Mouse (Mus musculus): ENCODE measurements around the gene Cela3a.

The Cela3a gene

DNA sequence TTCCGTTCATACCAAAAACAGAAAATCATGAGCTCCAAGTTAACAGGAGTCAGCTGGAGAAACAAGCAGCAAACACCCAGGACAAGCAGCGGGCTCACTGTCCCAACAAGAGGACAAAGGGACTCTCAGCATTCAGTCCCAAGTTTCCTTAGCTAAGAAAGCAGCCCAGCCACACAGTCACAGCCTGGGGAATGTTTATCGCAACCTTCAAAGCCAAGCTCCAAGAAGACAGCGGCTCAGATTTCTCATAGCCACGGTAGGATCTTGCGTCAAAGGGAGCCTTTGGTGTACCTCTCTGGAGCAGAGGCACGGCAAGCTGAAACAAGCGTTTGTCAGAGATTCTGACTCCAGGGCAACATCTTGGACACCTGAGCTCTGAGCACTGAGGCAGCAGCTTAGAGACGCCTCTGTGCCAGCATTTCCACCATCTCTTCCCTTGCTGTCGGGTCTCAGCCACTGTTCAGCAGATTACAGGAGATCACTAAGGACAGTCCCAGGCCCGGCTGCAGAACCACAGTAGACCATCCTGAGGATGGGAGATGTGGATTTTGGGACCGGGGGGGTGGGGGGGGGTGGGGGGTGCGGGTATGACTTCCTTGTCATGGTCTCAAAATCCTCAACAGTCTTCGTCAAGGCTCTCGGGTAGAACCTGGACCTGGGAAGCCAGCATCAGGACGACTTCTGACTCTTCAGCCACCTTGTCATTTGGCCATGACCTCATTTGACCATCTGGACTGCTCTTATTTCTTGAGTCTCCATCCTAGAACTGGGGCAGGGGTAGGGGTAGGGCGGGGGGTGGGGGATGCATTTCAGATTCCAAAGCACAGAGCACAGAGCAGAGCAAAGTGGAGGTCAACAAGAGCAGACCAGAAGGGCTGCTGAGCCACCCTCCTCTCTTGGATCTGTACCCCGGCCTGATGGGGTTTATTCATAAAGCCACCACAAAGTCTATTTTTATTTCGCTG, 34.0 kb downstream of the Cela3a start:
- peak; percentile 62 to 82 for DNase-seq (ENCODE audit: inconsistent age in 2 of 2, low spot score in 1 of 2)

GRCm38 (mm10) chr4:137373711-137374110, 35.9 kb downstream of the Cela3a start:
- peak in 1 of 2 experiments; percentile 68 for DNase-seq (ENCODE audit: inconsistent age in 2 of 2, low spot score in 1 of 2)

DNA sequence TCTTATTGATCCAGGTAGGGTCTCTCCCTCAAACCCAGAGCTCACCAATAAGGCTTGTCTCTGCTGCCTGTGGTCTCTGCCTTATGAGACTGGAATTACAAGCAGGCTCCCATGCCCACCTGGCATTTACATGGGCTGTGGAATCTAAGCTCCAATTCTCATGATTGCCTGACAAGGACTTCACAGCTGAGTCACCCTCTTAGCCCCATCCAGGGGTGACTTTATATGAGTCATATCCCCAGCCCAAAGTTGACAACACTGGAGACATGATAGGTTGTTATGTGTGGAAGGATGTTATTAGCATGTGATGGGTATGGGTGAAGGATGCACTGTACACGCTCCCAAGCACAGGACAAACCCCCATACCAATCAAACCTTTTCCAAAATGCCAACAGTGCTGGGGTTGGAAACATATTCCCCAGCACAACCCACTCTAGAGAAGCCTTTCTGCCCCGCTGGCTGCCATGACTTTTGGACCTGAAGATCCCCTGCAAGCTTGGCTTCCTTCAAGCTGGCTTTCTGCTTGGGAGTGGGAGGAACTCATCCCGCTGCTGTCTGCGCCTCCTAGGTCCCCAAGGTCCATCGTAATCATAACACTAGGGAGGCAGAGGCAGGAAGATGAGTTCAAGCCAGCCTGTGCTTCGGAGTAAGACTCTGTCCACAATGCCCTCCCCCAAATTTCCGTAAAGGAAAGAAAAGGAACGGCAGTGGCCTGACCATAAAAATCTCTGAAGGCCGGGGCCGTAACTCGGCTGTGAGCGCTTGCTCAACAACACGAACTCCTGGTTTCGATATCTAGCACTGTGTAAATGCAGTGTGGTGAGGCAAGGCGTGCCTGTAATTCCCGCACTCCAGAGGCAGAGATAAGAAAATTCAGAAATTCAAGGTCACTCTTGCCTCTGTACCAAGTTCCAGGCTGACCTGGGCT, 37.7 kb downstream of the Cela3a start:
- DNase-seq (ENCODE audit: inconsistent age in 2 of 2, low spot score in 1 of 2), result peak in 1 of 2 experiments; percentile 79

- peak; percentile 69 to 83 for DNase-seq (ENCODE audit: inconsistent age in 2 of 2, low spot score in 1 of 2)
Measured at GRCm38 (mm10) chr4:137369954-137370750, 39.4 kb downstream of the Cela3a start.

GRCm38 (mm10) chr4:137368198-137368597, 41.4 kb downstream of the Cela3a start:
- DNase-seq (ENCODE audit: inconsistent age in 2 of 2, low spot score in 1 of 2), result no peak

DNA sequence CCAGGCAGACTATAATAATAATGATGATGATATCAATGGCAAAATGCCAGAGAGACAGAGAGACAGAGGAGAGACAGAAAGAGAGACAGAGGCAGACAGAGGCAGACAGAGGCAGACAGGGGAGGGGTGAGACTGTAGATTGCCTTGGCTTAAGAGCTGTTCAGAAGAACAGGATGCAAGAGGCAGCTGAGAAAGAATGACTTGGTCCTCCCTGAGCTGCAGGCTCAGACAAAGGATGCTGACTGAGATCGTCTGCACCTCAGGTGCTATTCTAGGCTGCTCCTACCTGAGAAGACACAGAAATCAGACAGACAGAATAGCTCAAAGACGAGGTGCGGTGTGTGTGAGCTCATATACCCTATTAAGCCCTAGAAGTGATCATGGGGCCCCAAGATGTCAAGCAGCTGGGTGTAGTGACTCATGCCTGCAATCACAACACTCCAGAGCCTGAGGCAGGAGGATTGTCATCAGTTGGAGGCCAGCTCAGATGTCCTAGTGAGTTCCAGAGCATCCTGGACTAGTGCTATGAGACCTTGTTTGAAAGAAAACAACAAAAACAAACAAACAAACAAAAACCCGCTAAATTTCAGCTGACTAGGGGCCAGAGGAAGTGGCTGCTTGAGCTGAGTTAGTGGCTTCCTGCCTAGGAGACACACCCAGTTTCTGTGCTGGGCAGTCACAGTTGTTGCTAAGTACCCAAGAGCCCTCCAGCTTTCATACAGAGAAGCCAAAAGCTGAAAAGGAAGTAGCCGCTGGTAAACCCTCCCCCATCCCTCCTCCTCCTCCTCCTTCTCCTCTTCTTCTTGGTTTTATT, 42.1 kb downstream of the Cela3a start:
- peak in 1 of 2 experiments; percentile 65 for DNase-seq (ENCODE audit: inconsistent age in 2 of 2, low spot score in 1 of 2)

GRCm38 (mm10) chr4:137366097-137366496, 43.5 kb downstream of the Cela3a start:
- DNase-seq (ENCODE audit: inconsistent age in 2 of 2, low spot score in 1 of 2), result no peak

- DNase-seq (ENCODE audit: inconsistent age in 2 of 2, low spot score in 1 of 2), result no peak
Measured at GRCm38 (mm10) chr4:137365356-137366062, 44.1 kb downstream of the Cela3a start.

- no peak for DNase-seq (ENCODE audit: inconsistent age in 2 of 2, low spot score in 1 of 2)
Measured at GRCm38 (mm10) chr4:137364826-137365225, 44.8 kb downstream of the Cela3a start.

DNA sequence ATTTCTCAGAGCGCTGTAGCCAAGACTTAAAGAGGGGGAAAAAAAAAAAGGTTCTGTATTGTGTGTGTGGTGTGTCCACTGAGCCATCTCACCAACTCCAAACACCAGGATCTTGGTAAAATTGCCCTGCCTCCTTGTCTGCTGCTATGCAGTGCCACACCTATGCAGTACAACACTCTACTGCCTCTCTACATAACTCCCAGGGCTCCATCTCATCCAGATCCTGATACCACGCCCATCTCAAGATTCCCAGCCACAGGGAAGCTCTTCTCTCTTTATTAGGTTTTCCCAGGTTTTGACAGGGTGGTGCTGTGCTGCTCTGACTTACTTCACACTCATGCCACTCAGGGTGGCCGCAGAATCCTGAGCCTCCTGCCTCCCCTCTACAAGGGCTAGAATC, 48.6 kb downstream of the Cela3a start:
- no peak for DNase-seq (ENCODE audit: inconsistent age in 2 of 2, low spot score in 1 of 2)

DNA sequence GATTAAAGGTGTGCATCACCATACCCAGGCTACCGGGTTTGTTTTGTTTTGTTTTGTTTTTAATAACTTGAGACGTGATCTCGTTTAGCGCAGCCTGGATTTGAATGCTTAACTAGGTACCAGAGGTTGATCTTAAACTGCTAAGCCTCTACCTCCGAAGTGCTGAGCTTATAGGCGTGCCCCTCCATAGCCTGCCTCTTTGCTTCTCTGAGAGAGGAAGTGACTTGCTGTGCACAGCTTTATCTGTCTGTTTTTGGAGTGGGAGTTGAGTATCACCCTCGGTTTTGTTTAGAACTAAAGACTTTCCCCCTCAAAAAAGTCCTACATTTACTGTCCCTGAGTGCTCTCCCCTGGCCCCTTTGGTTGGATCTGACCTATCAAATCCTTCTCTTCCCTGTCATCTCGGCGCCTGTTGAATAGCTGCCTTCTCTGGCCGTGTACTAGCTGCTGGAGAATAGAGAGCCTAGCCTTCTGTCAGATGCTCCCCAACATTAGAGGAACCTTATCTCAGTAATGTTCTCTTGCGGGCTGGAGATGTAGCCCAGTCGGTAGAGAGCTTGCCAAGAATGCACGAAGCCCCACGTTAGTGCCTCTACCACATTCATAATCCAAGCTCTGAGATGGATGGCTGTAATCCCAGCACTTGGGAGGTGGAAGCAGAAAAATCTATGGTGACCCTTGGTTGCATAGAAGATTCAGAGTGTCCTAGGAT, 51.1 kb downstream of the Cela3a start:
- DNase-seq (ENCODE audit: inconsistent age in 2 of 2, low spot score in 1 of 2), result no peak

GRCm38 (mm10) chr4:137357517-137358254, 51.9 kb downstream of the Cela3a start, which contains the start of gene Cdc42:
Cdc42 (minus strand) TSS chr4:137357720.
- peak; percentile 99 for DNase-seq (ENCODE audit: inconsistent age in 2 of 2, low spot score in 1 of 2)

GRCm38 (mm10) chr4:137356674-137357510, 52.7 kb downstream of the Cela3a start:
- DNase-seq (ENCODE audit: inconsistent age in 2 of 2, low spot score in 1 of 2), result peak; percentile 85 to 93

Data from adrenal gland, adult (tissue).